In genomic region chr10:60005264-60005663, GRCm38 (mm10) we compare ENCODE assay signal across 8 mouse cellular contexts. TPM values are rescaled to one million over a fixed set of nuclear protein-coding genes. Genes with fewer than 3 reads are reported as not detected.
DNase-seq lines count a peak whose midpoint lies in the region; ATAC-seq and TF ChIP-seq lines count a peak whose summit lies in the region.

No protein-coding gene starts in this region.

- peak; percentile 45 for DNase-seq in cerebellum, adult 9-11 months
- no peak for DNase-seq in cerebellum, postnatal 4 days (ENCODE audit: low spot score in 2 of 2)
- DNase-seq in liver: peak; percentile 61
- DNase-seq in thymus, postnatal 10 days (ENCODE audit: low spot score in 2 of 2): peak; percentile 36 to 62
- DNase-seq in left cerebral cortex, postnatal 14 days (ENCODE audit: low spot score in 2 of 2): no peak
- no peak for DNase-seq in frontal cortex, adult 2 months (ENCODE audit: extremely low spot score in 1 of 2, low spot score in 1 of 2)

- no peak overlapping the region for H3K4me2 ChIP-seq in liver, embryonic 12.5 days

- intact Hi-C loops in left cerebral cortex, postnatal 14 days (cut with DNase I): no loop called here

- no peak for TF ChIP-seq POLR2A in cortical plate, adult 2 months (IDR thresholded peaks at IDR 0.05; ENCODE audit: extremely low read depth, insufficient read depth, low read length)

- peak; percentile 22; the same call in 1 of the 2 replicates for TF ChIP-seq CTCF in cortical plate, adult 2 months (IDR thresholded peaks at IDR 0.05; ENCODE audit: extremely low read depth, insufficient read depth, low read length)

- no peak overlapping the region for H3K4me3 ChIP-seq in liver, embryonic 12.5 days
- H3K4me3 ChIP-seq in cortical plate, adult 2 months (ENCODE audit: insufficient read depth, low read length): no peak overlapping the region

- no peak overlapping the region for H3K27ac ChIP-seq in liver, embryonic 12.5 days
- H3K27ac ChIP-seq in cortical plate, adult 2 months (ENCODE audit: insufficient read depth, low read length): no peak overlapping the region

- H3K36me3 ChIP-seq in liver, embryonic 12.5 days: peaks cover 47% of the 10 kb centered on the region

- no peaks in the 10 kb centered on the region for H3K9me3 ChIP-seq in liver, embryonic 12.5 days (replicated peaks)

- WGBS in liver, embryonic 12.5 days (ENCODE audit: insufficient replicate concordance): 36% methylated on average over 2 of the region's 2 CpGs

- no peaks in the 10 kb centered on the region for H3K27me3 ChIP-seq in liver, embryonic 12.5 days (replicated peaks)

- peaks cover 41% of the 10 kb centered on the region for H3K4me1 ChIP-seq in liver, embryonic 12.5 days
- no peaks in the 10 kb centered on the region; the same call in 1 of the 2 replicates for H3K4me1 ChIP-seq in cortical plate, adult 2 months (ENCODE audit: control insufficient read depth, insufficient read depth, low read length)

- ATAC-seq in liver, embryonic 12.5 days: no peak

- no peak overlapping the region for H3K9ac ChIP-seq in liver, embryonic 12.5 days

RNA-seq across cellular contexts. Expression of gene Anapc16, which starts 2.3 kb away (rescaled TPM):
- 55.3 and 63.1 TPM in 2 replicates for polyA plus RNA-seq in liver, embryonic 12.5 days (2016; fragmentation: Nextera tagmentation; extraction: Ambion mirVana)
- polyA plus RNA-seq in cortical plate, adult 2 months (2012; rRNA removed): 96.3 and 98.7 TPM in 2 replicates
- total RNA-seq in left cerebral cortex, postnatal 14 days (2021): 10 to 100 TPM; 60.8 to 67.3 TPM
- polyA plus RNA-seq in frontal cortex, adult 2 months (2012; rRNA removed): 86.0 and 101 TPM in 2 replicates

RNA-seq across cellular contexts. Expression of gene Ascc1, which starts 2.7 kb away (rescaled TPM):
- 22.6 and 23.4 TPM in 2 replicates for polyA plus RNA-seq in liver, embryonic 12.5 days (2016; fragmentation: Nextera tagmentation; extraction: Ambion mirVana)
- polyA plus RNA-seq in cortical plate, adult 2 months (2012; rRNA removed): 22.5 and 22.7 TPM in 2 replicates
- total RNA-seq in left cerebral cortex, postnatal 14 days (2021): 10 to 100 TPM; 18.1 to 19.4 TPM
- polyA plus RNA-seq in frontal cortex, adult 2 months (2012; rRNA removed): 26.5 and 27.2 TPM in 2 replicates

RNA-seq across cellular contexts. Expression of gene Ddit4, which starts 53.6 kb away (rescaled TPM):
- polyA plus RNA-seq in liver, embryonic 12.5 days (2016; fragmentation: Nextera tagmentation; extraction: Ambion mirVana): 5.4 and 6.9 TPM in 2 replicates
- 35.7 and 38.3 TPM in 2 replicates for polyA plus RNA-seq in cortical plate, adult 2 months (2012; rRNA removed)
- total RNA-seq in left cerebral cortex, postnatal 14 days (2021): 10 to 100 TPM; 52.5 to 76.3 TPM
- 46.3 and 53.3 TPM in 2 replicates for polyA plus RNA-seq in frontal cortex, adult 2 months (2012; rRNA removed)

Comparison
In these comparisons a context has a peak if more than half of its experiments do, and no peak if none do; other contexts are left out.
1. DNase-seq: peak in cerebellum, adult 9-11 months (single experiment), liver (single experiment) and thymus, postnatal 10 days (2 of 2); none in cerebellum, postnatal 4 days (0 of 2), left cerebral cortex, postnatal 14 days (0 of 2) and frontal cortex, adult 2 months (0 of 2).